Mouse (Mus musculus) G1E (cell line): ENCODE data around the gene Syne3.

Source experiments
- CTCF ChIP-seq: IDR thresholded peaks from 2 replicates; pipeline ENCODE4 v1.5.1; 2012; ENCODE audit warnings: low read depth, low read length, inconsistent platforms, mixed read lengths
- TAL1 ChIP-seq: conservative IDR thresholded peaks from 2 replicates; pipeline ENCODE4 v1.6.1; 2012; ENCODE audit warnings: low read depth, low read length, inconsistent platforms, mixed read lengths

DNA sequence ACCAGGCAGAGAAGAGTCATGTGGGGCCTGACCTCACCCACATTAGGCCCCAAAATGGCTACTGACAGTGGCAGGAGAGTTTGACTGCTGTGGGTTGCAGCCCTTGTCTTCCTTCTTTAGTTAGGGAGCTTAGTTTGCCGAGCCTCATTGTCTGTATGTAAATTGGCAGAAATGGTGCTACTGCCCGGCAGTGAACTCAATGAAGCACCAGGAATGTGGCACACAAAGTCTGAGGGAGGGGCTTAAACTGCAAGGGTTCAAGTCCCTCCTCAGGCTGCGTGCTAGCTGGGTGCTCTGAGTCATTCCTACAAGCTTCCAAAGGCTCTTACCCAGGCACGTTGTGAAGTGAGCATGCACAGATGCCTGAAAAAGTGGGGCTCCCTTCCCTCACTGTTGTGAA lies 93.9 kb downstream of the Syne3 start:
- no peak for TF ChIP-seq CTCF
- no peak for TF ChIP-seq TAL1
